Mouse (Mus musculus) liver, embryonic 14.5 days (tissue): Measurements from ENCODE around the gene Dpp4.

Experiments used
- CTCF ChIP-seq: IDR thresholded peaks from 2 replicates; pipeline ENCODE4 v1.5.1; 2016; ENCODE audit warnings: antibody characterized with exemption, low read depth, control low read depth
- EP300 ChIP-seq: IDR thresholded peaks from 2 replicates; pipeline ENCODE4 v1.6.1; 2016; ENCODE audit warnings: antibody characterized with exemption, low read depth

DNA sequence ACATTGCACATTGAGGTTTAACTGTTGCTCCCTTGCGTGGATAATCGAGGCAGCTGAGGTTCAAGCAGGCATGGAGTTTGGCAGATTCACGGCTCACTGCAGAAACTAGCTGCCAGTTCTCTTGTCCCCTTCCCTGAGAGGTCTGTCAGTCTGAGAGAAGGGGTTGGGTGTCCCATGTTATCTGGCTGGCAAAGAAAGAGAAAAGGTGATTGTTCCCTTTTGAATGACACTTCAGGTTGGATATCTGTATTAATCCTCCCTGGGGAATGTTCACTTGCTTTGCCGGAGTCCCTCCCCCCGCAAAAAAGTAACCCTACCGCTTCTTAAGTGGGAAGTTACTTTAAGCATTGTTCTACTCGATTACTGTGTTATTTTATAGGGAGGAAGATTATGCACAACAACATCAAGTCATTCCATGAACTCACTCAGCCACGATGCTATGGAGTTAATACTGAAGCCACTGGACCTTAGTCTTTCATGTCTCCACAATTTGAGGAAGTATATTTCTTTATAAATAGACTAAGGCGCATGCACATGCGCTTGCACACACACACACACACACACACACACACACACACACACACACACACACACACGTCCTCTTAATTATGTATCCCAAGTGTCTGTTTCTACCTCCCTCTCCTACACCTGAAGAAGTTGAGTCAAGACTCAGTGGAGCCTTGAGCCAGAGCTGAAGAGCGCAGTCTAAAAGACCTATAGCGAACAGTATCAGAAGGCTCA, at the start of gene Dpp4:
- TF ChIP-seq CTCF (no peak), EP300 (no peak)
